Mouse (Mus musculus) central nervous system, embryonic 18 days (tissue): ENCODE data around the gene 4933416C03Rik. TPM values are rescaled to one million over a fixed set of nuclear protein-coding genes. Genes with fewer than 3 reads are reported as not detected.

Source experiments
- polyA plus RNA-seq: library from polyadenylated mRNA; depleted of rRNA; stranded (reverse); fragments of >200 nt; gene quantifications from 2 replicates; pipeline ENCODE4 v1.2.3, GENCODE M21; 2012; rRNA removed

4933416C03Rik gene
- polyA plus RNA-seq, result 0.05 TPM in 1 of 2 replicates, not detected in the other

DNA sequence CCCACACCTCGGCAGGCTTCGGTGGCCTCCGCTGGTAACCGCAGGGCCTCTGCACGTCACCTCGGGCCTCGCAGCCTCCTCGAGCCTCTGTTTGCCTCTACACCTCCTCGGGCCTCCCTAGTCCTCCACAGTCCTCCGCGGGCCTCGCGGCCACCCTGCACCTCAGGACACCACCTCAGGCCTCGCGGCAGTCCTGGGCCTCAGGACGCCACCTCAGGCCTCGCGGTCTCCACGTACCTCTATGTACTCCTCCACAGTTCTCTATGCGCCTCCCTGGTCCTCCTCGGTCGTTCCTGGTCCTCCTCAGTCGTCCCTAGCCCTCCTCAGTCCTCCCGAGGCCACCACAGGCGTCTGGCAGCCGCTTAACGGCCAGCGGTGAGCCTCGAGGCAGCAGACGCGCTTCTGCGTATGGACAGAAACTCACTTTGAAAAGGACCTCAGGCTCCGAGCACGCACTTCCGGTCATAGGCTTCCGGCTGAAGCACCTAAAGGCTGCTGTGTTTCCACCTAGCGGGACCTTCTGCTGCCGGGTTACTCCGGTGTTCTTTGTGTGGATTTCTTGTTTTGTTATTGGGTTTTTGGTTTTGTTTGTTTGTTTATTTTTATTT is at the start of gene 4933416C03Rik:
Gene 4933416C03Rik, minus strand, starts transcription at position 51 of the 608 bp plus-strand sequence.

Other genes with a start within 250 kb of the 4933416C03Rik start
- gene Ptprr, start 95.7 kb downstream of the 4933416C03Rik start, polyA plus RNA-seq, result 15.4 and 16.5 TPM in 2 replicates
- 2.4 and 2.8 TPM in 2 replicates for gene Ptprb, start 161.6 kb upstream of the 4933416C03Rik start, polyA plus RNA-seq